Mouse (Mus musculus): ENCODE measurements at regions not wholly inside any gene's neighbourhood (a gene's known extent, or its start where the extent isn't known, plus 50 kb on each side); places are given as distances from the start of the nearest gene placed in this dataset.

- no peak overlapping the region for H3K9ac ChIP-seq (replicated peaks; ENCODE audit: low read depth, low read length)
- no peak overlapping the region for H3K4me3 ChIP-seq (ENCODE audit: low read depth, low read length)
- no peaks in the 10 kb centered on the region for H3K9me3 ChIP-seq (ENCODE audit: control insufficient read depth, low read depth, low read length)
- H3K4me1 ChIP-seq (ENCODE audit: control insufficient read depth, insufficient read depth, low read length), result no peaks in the 10 kb centered on the region
- 30% methylated on average over 5 of the region's 5 CpGs for WGBS
- ATAC-seq (ENCODE audit: insufficient number of reproducible peaks, insufficient read depth, low FRiP score, low read depth), result no peak
- H3K27ac ChIP-seq (ENCODE audit: low read length), result no peak overlapping the region
- H3K4me2 ChIP-seq (replicated peaks; ENCODE audit: low read depth, low read length), result no peak overlapping the region
- no peaks in the 10 kb centered on the region for H3K36me3 ChIP-seq (ENCODE audit: control insufficient read depth, insufficient read depth, low read length)
- H3K27me3 ChIP-seq (ENCODE audit: control insufficient read depth, insufficient read depth, low read length), result no peaks in the 10 kb centered on the region
These were observed 1359.7 kb upstream of the Flrt2 start for GRCm38 (mm10) chr12:94332351-94332750.

GRCm38 (mm10) chr12:94334671-94335070 lies 1357.4 kb upstream of the Flrt2 start:
- no peak overlapping the region for H3K4me3 ChIP-seq (ENCODE audit: low read depth, low read length)
- no peaks in the 10 kb centered on the region for H3K9me3 ChIP-seq (ENCODE audit: control insufficient read depth, low read depth, low read length)
- no peak for ATAC-seq (ENCODE audit: insufficient number of reproducible peaks, insufficient read depth, low FRiP score, low read depth)
- H3K4me2 ChIP-seq (replicated peaks; ENCODE audit: low read depth, low read length), result no peak overlapping the region
- no peak overlapping the region for H3K27ac ChIP-seq (ENCODE audit: low read length)
- no peaks in the 10 kb centered on the region for H3K27me3 ChIP-seq (ENCODE audit: control insufficient read depth, insufficient read depth, low read length)
- no peaks in the 10 kb centered on the region for H3K4me1 ChIP-seq (ENCODE audit: control insufficient read depth, insufficient read depth, low read length)
- no peaks in the 10 kb centered on the region for H3K36me3 ChIP-seq (ENCODE audit: control insufficient read depth, insufficient read depth, low read length)
- no peak overlapping the region for H3K9ac ChIP-seq (replicated peaks; ENCODE audit: low read depth, low read length)
- 72% methylated on average over 3 of the region's 3 CpGs for WGBS

GRCm38 (mm10) chr12:94349623-94350156 lies 1342.3 kb upstream of the Flrt2 start:
- no peak overlapping the region for H3K4me2 ChIP-seq (replicated peaks; ENCODE audit: low read depth, low read length)
- H3K4me3 ChIP-seq (ENCODE audit: low read depth, low read length), result no peak overlapping the region
- no peak overlapping the region for H3K27ac ChIP-seq (ENCODE audit: low read length)
- no peak overlapping the region for H3K9ac ChIP-seq (replicated peaks; ENCODE audit: low read depth, low read length)
- no peaks in the 10 kb centered on the region for H3K4me1 ChIP-seq (ENCODE audit: control insufficient read depth, insufficient read depth, low read length)
- ATAC-seq (ENCODE audit: insufficient number of reproducible peaks, insufficient read depth, low FRiP score, low read depth), result no peak
- H3K36me3 ChIP-seq (ENCODE audit: control insufficient read depth, insufficient read depth, low read length), result no peaks in the 10 kb centered on the region
- no peaks in the 10 kb centered on the region for H3K9me3 ChIP-seq (ENCODE audit: control insufficient read depth, low read depth, low read length)
- WGBS, result 56% methylated on average over 7 of the region's 7 CpGs
- H3K27me3 ChIP-seq (ENCODE audit: control insufficient read depth, insufficient read depth, low read length), result no peaks in the 10 kb centered on the region

GRCm38 (mm10) chr12:94364269-94364668 lies 1327.8 kb upstream of the Flrt2 start:
- H3K9me3 ChIP-seq (ENCODE audit: control insufficient read depth, low read depth, low read length), result no peaks in the 10 kb centered on the region
- no peaks in the 10 kb centered on the region for H3K36me3 ChIP-seq (ENCODE audit: control insufficient read depth, insufficient read depth, low read length)
- ATAC-seq (ENCODE audit: insufficient number of reproducible peaks, insufficient read depth, low FRiP score, low read depth), result no peak
- H3K4me2 ChIP-seq (replicated peaks; ENCODE audit: low read depth, low read length), result no peak overlapping the region
- no peak overlapping the region for H3K4me3 ChIP-seq (ENCODE audit: low read depth, low read length)
- no peak overlapping the region for H3K9ac ChIP-seq (replicated peaks; ENCODE audit: low read depth, low read length)
- H3K4me1 ChIP-seq (ENCODE audit: control insufficient read depth, insufficient read depth, low read length), result no peaks in the 10 kb centered on the region
- H3K27me3 ChIP-seq (ENCODE audit: control insufficient read depth, insufficient read depth, low read length), result no peaks in the 10 kb centered on the region
- H3K27ac ChIP-seq (ENCODE audit: low read length), result no peak overlapping the region
- 53% methylated on average over 6 of the region's 6 CpGs for WGBS

- no peak for ATAC-seq (ENCODE audit: insufficient number of reproducible peaks, insufficient read depth, low FRiP score, low read depth)
- Histone ChIP-seq H3K4me1 (ENCODE audit: control insufficient read depth, insufficient read depth, low read length) (no peaks in the 10 kb centered on the region), H3K4me2 (replicated peaks; ENCODE audit: low read depth, low read length) (no peak overlapping the region), H3K36me3 (ENCODE audit: control insufficient read depth, insufficient read depth, low read length) (no peaks in the 10 kb centered on the region), H3K27me3 (ENCODE audit: control insufficient read depth, insufficient read depth, low read length) (no peaks in the 10 kb centered on the region), H3K27ac (ENCODE audit: low read length) (no peak overlapping the region), H3K9me3 (ENCODE audit: control insufficient read depth, low read depth, low read length) (no peaks in the 10 kb centered on the region), H3K9ac (replicated peaks; ENCODE audit: low read depth, low read length) (no peak overlapping the region), H3K4me3 (ENCODE audit: low read depth, low read length) (no peak overlapping the region)
- 48% methylated on average over 2 of the region's 2 CpGs for WGBS
These were observed 1292.0 kb upstream of the Flrt2 start for GRCm38 (mm10) chr12:94399991-94400390.

- no peak overlapping the region for H3K9ac ChIP-seq (replicated peaks; ENCODE audit: low read depth, low read length)
- H3K27ac ChIP-seq (ENCODE audit: low read length), result no peak overlapping the region
- 0 out of 2 replicates have a peak, but pooled peaks cover 2% of the 10 kb centered on the region for H3K4me1 ChIP-seq (ENCODE audit: control insufficient read depth, insufficient read depth, low read length)
- no peak for ATAC-seq (ENCODE audit: insufficient number of reproducible peaks, insufficient read depth, low FRiP score, low read depth)
- no peaks in the 10 kb centered on the region for H3K27me3 ChIP-seq (ENCODE audit: control insufficient read depth, insufficient read depth, low read length)
- H3K9me3 ChIP-seq (ENCODE audit: control insufficient read depth, low read depth, low read length), result no peaks in the 10 kb centered on the region
- no peak overlapping the region for H3K4me2 ChIP-seq (replicated peaks; ENCODE audit: low read depth, low read length)
- H3K4me3 ChIP-seq (ENCODE audit: low read depth, low read length), result no peak overlapping the region
- H3K36me3 ChIP-seq (ENCODE audit: control insufficient read depth, insufficient read depth, low read length), result no peaks in the 10 kb centered on the region
- WGBS, result 36% methylated on average over 5 of the region's 5 CpGs
These were observed 1271.1 kb upstream of the Flrt2 start for GRCm38 (mm10) chr12:94420918-94421317.

- no peak for ATAC-seq (ENCODE audit: insufficient number of reproducible peaks, insufficient read depth, low FRiP score, low read depth)
- Histone ChIP-seq H3K4me1 (ENCODE audit: control insufficient read depth, insufficient read depth, low read length) (0 out of 2 replicates have a peak, but pooled peaks cover 2% of the 10 kb centered on the region), H3K4me3 (ENCODE audit: low read depth, low read length) (no peak overlapping the region), H3K27me3 (ENCODE audit: control insufficient read depth, insufficient read depth, low read length) (no peaks in the 10 kb centered on the region), H3K36me3 (ENCODE audit: control insufficient read depth, insufficient read depth, low read length) (no peaks in the 10 kb centered on the region), H3K27ac (ENCODE audit: low read length) (no peak overlapping the region), H3K9me3 (ENCODE audit: control insufficient read depth, low read depth, low read length) (no peaks in the 10 kb centered on the region), H3K9ac (replicated peaks; ENCODE audit: low read depth, low read length) (no peak overlapping the region), H3K4me2 (replicated peaks; ENCODE audit: low read depth, low read length) (no peak overlapping the region)
- WGBS, result 66% methylated on average over 3 of the region's 3 CpGs
These were observed 1270.3 kb upstream of the Flrt2 start for GRCm38 (mm10) chr12:94421743-94422142.

- H3K4me3 ChIP-seq (ENCODE audit: low read depth, low read length), result no peak overlapping the region
- H3K9ac ChIP-seq (replicated peaks; ENCODE audit: low read depth, low read length), result no peak overlapping the region
- no peak for ATAC-seq (ENCODE audit: insufficient number of reproducible peaks, insufficient read depth, low FRiP score, low read depth)
- H3K27me3 ChIP-seq (ENCODE audit: control insufficient read depth, insufficient read depth, low read length), result no peaks in the 10 kb centered on the region
- WGBS, result 19% methylated on average over 3 of the region's 3 CpGs
- H3K9me3 ChIP-seq (ENCODE audit: control insufficient read depth, low read depth, low read length), result no peaks in the 10 kb centered on the region
- H3K4me2 ChIP-seq (replicated peaks; ENCODE audit: low read depth, low read length), result no peak overlapping the region
- 0 out of 2 replicates have a peak, but pooled peaks cover 2% of the 10 kb centered on the region for H3K4me1 ChIP-seq (ENCODE audit: control insufficient read depth, insufficient read depth, low read length)
- no peak overlapping the region for H3K27ac ChIP-seq (ENCODE audit: low read length)
- no peaks in the 10 kb centered on the region for H3K36me3 ChIP-seq (ENCODE audit: control insufficient read depth, insufficient read depth, low read length)
These were observed 1267.6 kb upstream of the Flrt2 start for GRCm38 (mm10) chr12:94424340-94424981.

- ATAC-seq (ENCODE audit: insufficient number of reproducible peaks, insufficient read depth, low FRiP score, low read depth), result no peak
- Histone ChIP-seq H3K36me3 (ENCODE audit: control insufficient read depth, insufficient read depth, low read length) (no peaks in the 10 kb centered on the region), H3K9ac (replicated peaks; ENCODE audit: low read depth, low read length) (no peak overlapping the region), H3K4me2 (replicated peaks; ENCODE audit: low read depth, low read length) (no peak overlapping the region), H3K4me1 (ENCODE audit: control insufficient read depth, insufficient read depth, low read length) (no peaks in the 10 kb centered on the region), H3K9me3 (ENCODE audit: control insufficient read depth, low read depth, low read length) (no peaks in the 10 kb centered on the region), H3K27ac (ENCODE audit: low read length) (no peak overlapping the region), H3K27me3 (ENCODE audit: control insufficient read depth, insufficient read depth, low read length) (no peaks in the 10 kb centered on the region), H3K4me3 (ENCODE audit: low read depth, low read length) (no peak overlapping the region)
- WGBS, result 62% methylated on average over 1 of the region's 1 CpGs
These were observed 1242.5 kb upstream of the Flrt2 start for GRCm38 (mm10) chr12:94449517-94449916.

Measured in stomach, embryonic 14.5 days (tissue).